Mouse (Mus musculus) embryonic facial prominence, embryonic 14.5 days (tissue): Measurements from ENCODE around the gene Rabgap1l. TPM values are rescaled to one million over a fixed set of nuclear protein-coding genes. Genes with fewer than 3 reads are reported as not detected.
A peak's percentile ranks its signal among the peaks of the same experiment; 100 is the strongest.

Experiments
- ATAC-seq: fragments of 200-750 bp; cut with Nextera tagmentation; 2 replicates; pipeline ENCODE4 v1.8.0; 2017; ENCODE audit warnings: low read depth, moderate number of reproducible peaks, moderate TSS enrichment
- DNase-seq: peaks from one replicate; pipeline ENCODE4 v3.0.0-alpha.2; 2015; ENCODE audit warnings: low spot score
- H3K27ac ChIP-seq: fragments of 300-500 bp; sonication (generic); replicated peaks from 2 replicates; pipeline ENCODE4 v1.5.1; 2014; ENCODE audit warnings: low read depth, mild to moderate bottlenecking, low read length, moderate library complexity
- H3K27me3 ChIP-seq: fragments of 300-500 bp; sonication (generic); replicated peaks from 2 replicates; pipeline ENCODE4 v1.6.1; 2014; ENCODE audit warnings: low read length; ENCODE audit not compliant: control insufficient read depth, insufficient read depth
- H3K36me3 ChIP-seq: fragments of 300-500 bp; sonication (generic); 2 replicates; pipeline ENCODE4 v1.6.1; 2014; ENCODE audit warnings: low read length, mixed read lengths; ENCODE audit not compliant: control insufficient read depth, insufficient read depth
- H3K4me1 ChIP-seq: fragments of 300-500 bp; sonication (generic); 2 replicates; pipeline ENCODE4 v1.6.1; 2014; ENCODE audit warnings: antibody characterized with exemption, low read length; ENCODE audit not compliant: control insufficient read depth, insufficient read depth
- H3K4me2 ChIP-seq: fragments of 300-500 bp; sonication (generic); 2 replicates; pipeline ENCODE4 v1.6.1; 2014; ENCODE audit warnings: low read depth, mild to moderate bottlenecking, low read length, moderate library complexity, mixed read lengths
- H3K4me3 ChIP-seq: fragments of 300-500 bp; sonication (generic); 2 replicates; pipeline ENCODE4 v1.5.1; 2014; ENCODE audit warnings: low read depth, mild to moderate bottlenecking, low read length
- H3K9ac ChIP-seq: fragments of 300-500 bp; sonication (generic); 2 replicates; pipeline ENCODE4 v1.6.1; 2014; ENCODE audit warnings: low read depth, mild to moderate bottlenecking, low read length, moderate library complexity, mixed read lengths
- H3K9me3 ChIP-seq: fragments of 300-500 bp; sonication (generic); 2 replicates; pipeline ENCODE4 v1.6.1; 2016; ENCODE audit warnings: low read length; ENCODE audit not compliant: control insufficient read depth
- WGBS: fragments of 180-500 bp; shearing (Covaris S2); extraction: QIAGEN DNeasy Blood & Tissue Kit; methylation state at CpG from one replicate; pipeline ENCODE4 v1.1.7; 2014; 5-methylcytosine and 5-hydroxymethylcytosine counted together
- polyA plus RNA-seq: library from polyadenylated mRNA; unstranded; fragments of >200 nt; fragmentation: Nextera tagmentation; extraction: Ambion mirVana; gene quantifications from 2 replicates; pipeline ENCODE4 v1.2.1, GENCODE M21; 2014

Gene Rabgap1l
- polyA plus RNA-seq, 1 experiment from 2014 or later = 16.3 TPM

GRCm38 (mm10) chr1:160533209-160533820 is 259.7 kb downstream of the Rabgap1l start:
- peak; percentile 42; the same call in 1 of the 2 replicates for ATAC-seq
- 56% methylated on average over 6 of the region's 6 CpGs for WGBS

GRCm38 (mm10) chr1:160531402-160531801 is 261.6 kb downstream of the Rabgap1l start:
- ATAC-seq = peak; percentile 87
- H3K4me2 ChIP-seq = no peak overlapping the region
- no peaks in the 10 kb centered on the region for H3K36me3 ChIP-seq
- DNase-seq = peak; percentile 84
- 0 out of 2 replicates have a peak, but pooled peaks cover 3% of the 10 kb centered on the region for H3K4me1 ChIP-seq
- no peak overlapping the region for H3K27ac ChIP-seq
- H3K4me3 ChIP-seq = no peak overlapping the region
- no peaks in the 10 kb centered on the region for H3K9me3 ChIP-seq
- 36% methylated on average over 5 of the region's 5 CpGs for WGBS
- H3K27me3 ChIP-seq = no peaks in the 10 kb centered on the region
- H3K9ac ChIP-seq = no peak overlapping the region

More at GRCm38 (mm10) chr1:160533209-160533820, 259.7 kb downstream of the Rabgap1l start:
- H3K27me3 ChIP-seq = no peaks in the 10 kb centered on the region
- no peak overlapping the region for H3K4me3 ChIP-seq
- H3K4me1 ChIP-seq = 0 out of 2 replicates have a peak, but pooled peaks cover 3% of the 10 kb centered on the region
- H3K9me3 ChIP-seq = no peaks in the 10 kb centered on the region
- DNase-seq = peak; percentile 14
- no peak overlapping the region for H3K9ac ChIP-seq
- no peak overlapping the region for H3K4me2 ChIP-seq
- no peaks in the 10 kb centered on the region for H3K36me3 ChIP-seq
- no peak overlapping the region for H3K27ac ChIP-seq

GRCm38 (mm10) chr1:160521918-160522317 is 271.1 kb downstream of the Rabgap1l start:
- Histone ChIP-seq H3K27me3 (no peaks in the 10 kb centered on the region), H3K27ac (no peak overlapping the region), H3K9ac (no peak overlapping the region), H3K4me3 (no peak overlapping the region), H3K4me2 (no peak overlapping the region), H3K36me3 (no peaks in the 10 kb centered on the region), H3K9me3 (no peaks in the 10 kb centered on the region), H3K4me1 (no peaks in the 10 kb centered on the region)
- 67% methylated on average over 3 of the region's 3 CpGs for WGBS
- peak; percentile 82; the same call in 1 of the 2 replicates for ATAC-seq
- peak; percentile 64 for DNase-seq

DNA sequence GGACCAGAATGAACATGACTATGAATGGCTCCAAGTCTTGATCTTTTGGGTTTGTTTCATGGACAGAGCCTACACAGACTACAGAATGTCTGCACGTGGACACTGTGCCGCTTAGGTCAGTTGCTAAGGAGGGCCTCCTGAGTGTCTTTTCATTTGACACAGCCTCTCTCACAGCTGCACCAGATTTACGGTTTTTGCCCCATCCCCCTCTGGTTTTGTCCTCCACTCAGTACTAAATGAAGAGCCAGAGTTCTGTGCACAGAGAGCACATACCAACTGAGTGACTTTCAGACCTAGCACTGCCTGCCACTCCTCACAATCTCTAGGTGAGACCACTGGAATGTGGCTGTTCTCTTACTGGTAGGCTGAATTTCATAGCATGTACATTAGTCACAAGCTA is 272.3 kb downstream of the Rabgap1l start:
- Histone ChIP-seq H3K4me1 (no peaks in the 10 kb centered on the region), H3K4me2 (no peak overlapping the region), H3K9me3 (no peaks in the 10 kb centered on the region), H3K27ac (no peak overlapping the region), H3K36me3 (no peaks in the 10 kb centered on the region), H3K27me3 (no peaks in the 10 kb centered on the region), H3K4me3 (no peak overlapping the region), H3K9ac (no peak overlapping the region)
- ATAC-seq = 0 out of 2 replicates have a peak, but pooled peaks have one; percentile 41
- 32% methylated on average over 3 of the region's 3 CpGs for WGBS
- DNase-seq = peak; percentile 7

GRCm38 (mm10) chr1:160519896-160520465 is 273.0 kb downstream of the Rabgap1l start:
- no peak overlapping the region for H3K4me3 ChIP-seq
- H3K9me3 ChIP-seq = no peaks in the 10 kb centered on the region
- no peaks in the 10 kb centered on the region for H3K36me3 ChIP-seq
- H3K4me1 ChIP-seq = no peaks in the 10 kb centered on the region
- no peak overlapping the region for H3K4me2 ChIP-seq
- no peak overlapping the region for H3K9ac ChIP-seq
- DNase-seq = peak; percentile 2
- H3K27ac ChIP-seq = no peak overlapping the region
- ATAC-seq = no peak
- no peaks in the 10 kb centered on the region for H3K27me3 ChIP-seq
- WGBS = 78% methylated on average over 1 of the region's 1 CpGs

GRCm38 (mm10) chr1:160518552-160518951 is 274.5 kb downstream of the Rabgap1l start:
- no peak overlapping the region for H3K27ac ChIP-seq
- H3K4me3 ChIP-seq = no peak overlapping the region
- peak; percentile 47; the same call in 1 of the 2 replicates for ATAC-seq
- no peak overlapping the region for H3K4me2 ChIP-seq
- no peaks in the 10 kb centered on the region for H3K27me3 ChIP-seq
- H3K4me1 ChIP-seq = no peaks in the 10 kb centered on the region
- H3K9ac ChIP-seq = no peak overlapping the region
- WGBS = 66% methylated on average over 4 of the region's 4 CpGs
- peak; percentile 65 for DNase-seq
- H3K9me3 ChIP-seq = no peaks in the 10 kb centered on the region
- H3K36me3 ChIP-seq = no peaks in the 10 kb centered on the region

- no peaks in the 10 kb centered on the region for H3K36me3 ChIP-seq
- no peaks in the 10 kb centered on the region for H3K4me1 ChIP-seq
- H3K4me3 ChIP-seq = no peak overlapping the region
- ATAC-seq (no peak), DNase-seq (no peak)
- no peak overlapping the region for H3K4me2 ChIP-seq
- no peak overlapping the region for H3K9ac ChIP-seq
- no peak overlapping the region for H3K27ac ChIP-seq
- no peaks in the 10 kb centered on the region for H3K9me3 ChIP-seq
- no peaks in the 10 kb centered on the region for H3K27me3 ChIP-seq
Observed at GRCm38 (mm10) chr1:160507766-160508165, 285.2 kb downstream of the Rabgap1l start.

DNA sequence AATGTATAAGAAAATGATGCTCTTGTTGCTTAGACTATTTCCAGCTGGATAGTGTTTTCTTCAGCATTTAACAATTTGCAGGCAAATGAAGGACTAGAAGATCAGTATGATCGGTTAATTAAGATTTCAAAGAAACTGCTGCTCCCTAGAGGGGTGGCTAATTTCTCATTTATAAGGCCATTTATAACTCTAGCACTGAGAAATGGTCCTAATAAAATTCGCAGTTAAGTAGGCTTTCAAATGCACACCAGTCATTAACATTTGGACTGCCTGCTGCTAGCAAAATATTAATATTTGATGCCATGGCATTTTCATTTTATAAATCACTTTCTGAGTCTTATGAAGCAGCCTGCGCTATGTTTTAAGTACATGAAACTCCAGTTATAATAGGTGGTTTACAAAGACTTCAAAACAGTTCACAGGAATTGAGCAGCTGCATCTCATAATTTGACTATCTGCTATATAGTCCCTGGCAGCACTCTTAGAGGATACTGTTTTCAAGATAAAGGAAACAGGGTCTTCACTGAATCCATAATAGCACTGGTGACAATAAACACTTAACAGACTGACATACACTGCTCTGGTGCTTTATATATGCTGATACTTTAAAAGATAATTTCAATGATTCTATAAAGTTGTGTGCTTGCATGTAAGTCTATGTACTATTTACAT is 296.0 kb downstream of the Rabgap1l start:
- 76% methylated on average over 3 of the region's 3 CpGs for WGBS
- Histone ChIP-seq H3K4me3 (no peak overlapping the region), H3K9me3 (no peaks in the 10 kb centered on the region), H3K4me1 (no peaks in the 10 kb centered on the region), H3K9ac (no peak overlapping the region), H3K27ac (no peak overlapping the region), H3K27me3 (no peaks in the 10 kb centered on the region), H3K4me2 (no peak overlapping the region), H3K36me3 (no peaks in the 10 kb centered on the region)
- no peak for DNase-seq
- no peak for ATAC-seq
